Mouse (Mus musculus): ENCODE data around the gene Oxsm.

Oxsm gene

DNA sequence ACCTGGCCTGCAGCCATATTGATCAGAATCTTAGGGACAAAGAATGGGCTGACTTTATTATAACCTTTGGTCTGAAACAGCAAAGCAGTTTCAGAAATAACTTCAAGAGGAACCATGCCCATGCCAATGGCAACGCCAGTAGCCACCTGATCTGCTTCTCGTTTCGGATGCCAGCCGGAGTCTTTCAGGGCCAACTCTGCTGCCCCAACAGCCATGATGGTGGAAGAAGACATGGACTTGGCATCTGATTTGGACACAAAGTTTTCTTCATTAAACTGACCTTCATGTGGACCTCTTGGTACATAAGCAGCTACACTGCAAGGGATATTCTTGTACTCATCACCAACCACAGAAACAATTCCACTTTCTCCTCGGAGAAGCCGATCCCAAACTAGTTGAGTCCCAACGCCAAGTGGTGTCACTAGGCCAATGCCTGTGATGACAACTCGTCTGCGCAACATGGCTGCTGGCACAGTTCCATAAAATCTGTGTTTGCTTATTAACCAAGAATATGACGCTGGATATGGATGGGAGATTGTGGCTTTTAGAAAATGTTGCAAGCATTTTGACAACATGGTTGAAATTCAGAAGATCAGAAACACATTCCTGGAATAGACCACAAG, 7.3 kb downstream of the Oxsm start:
- no peak for DNase-seq (ENCODE audit: low spot score)

DNA sequence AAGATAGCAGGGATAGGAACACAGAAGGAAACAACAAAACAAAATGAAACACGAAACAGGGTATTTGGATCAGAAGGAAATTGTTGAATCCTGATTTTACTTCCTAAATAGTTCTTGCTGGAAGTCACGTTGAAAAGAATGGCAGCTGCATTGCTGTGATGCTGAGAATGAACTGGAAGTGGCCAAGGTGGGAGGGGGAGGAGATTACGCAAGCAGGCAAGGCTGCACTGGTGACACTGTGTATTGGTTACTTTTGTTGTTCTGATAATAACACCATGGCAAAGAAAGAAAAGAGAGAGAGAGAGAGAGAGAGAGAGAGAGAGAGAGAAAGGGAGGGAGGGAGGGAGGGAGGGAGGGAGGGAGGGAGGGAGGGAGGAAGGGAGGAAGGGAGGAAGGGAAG, 13.1 kb downstream of the Oxsm start:
- no peak for DNase-seq (ENCODE audit: low spot score)

DNA sequence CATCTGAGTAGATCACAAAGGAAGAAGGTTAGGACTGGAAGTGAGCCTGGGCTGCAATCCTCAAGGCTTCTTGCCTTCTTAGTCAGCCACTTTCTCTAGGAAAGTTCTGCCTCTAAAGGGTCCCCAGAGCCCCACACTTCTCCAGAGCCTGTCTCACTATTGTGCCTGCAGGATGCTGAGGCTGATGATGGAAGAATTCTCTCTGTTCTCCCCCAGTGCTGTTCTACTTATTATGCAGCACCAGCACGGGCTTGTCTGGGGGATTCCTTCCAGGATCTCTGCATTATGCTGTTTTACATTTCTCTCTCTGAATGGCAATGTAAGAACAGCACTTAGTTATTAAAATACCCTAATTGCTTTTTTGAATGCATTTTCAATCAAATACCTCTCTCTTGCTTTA, 16.1 kb downstream of the Oxsm start:
- DNase-seq (ENCODE audit: low spot score): no peak

DNA sequence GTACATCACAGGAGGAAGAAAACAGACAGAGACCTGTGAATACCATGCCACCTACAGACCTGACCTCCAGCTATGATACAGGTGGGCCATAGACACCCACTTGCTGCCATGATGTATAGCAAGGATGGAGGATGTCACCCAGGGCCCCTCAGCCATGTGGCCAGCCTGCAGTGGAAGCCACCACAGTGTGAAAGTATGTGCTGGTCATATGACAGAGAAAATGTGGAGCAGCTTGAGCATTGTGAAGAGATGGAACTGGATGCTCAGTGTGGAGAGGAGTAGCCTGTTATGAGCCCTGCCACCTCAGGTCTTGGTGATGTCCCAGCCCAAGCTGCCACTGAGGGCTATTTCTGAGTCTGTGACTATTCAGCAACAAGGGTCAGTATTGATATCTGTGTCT, 19.0 kb downstream of the Oxsm start:
- DNase-seq (ENCODE audit: low spot score): no peak

DNA sequence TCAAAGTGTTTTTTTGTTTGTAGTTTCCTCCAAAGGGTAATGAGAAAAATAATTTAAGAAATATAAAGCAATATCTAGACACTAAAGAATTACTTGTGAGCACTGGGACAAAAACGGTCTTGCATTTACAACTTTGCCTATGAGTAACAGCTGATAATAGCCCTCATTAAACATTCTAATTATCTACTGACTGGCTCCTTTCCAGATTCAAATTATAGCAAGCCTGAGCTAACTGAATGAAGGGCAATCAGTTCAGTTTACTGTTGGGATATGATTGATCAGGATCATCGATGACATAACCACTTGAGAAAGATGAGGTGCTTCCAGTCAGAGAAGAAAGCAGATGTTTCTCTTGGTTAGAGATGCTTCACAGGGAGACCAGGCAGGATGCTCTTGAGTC, 20.2 kb downstream of the Oxsm start:
- no peak for DNase-seq (ENCODE audit: low spot score)

DNA sequence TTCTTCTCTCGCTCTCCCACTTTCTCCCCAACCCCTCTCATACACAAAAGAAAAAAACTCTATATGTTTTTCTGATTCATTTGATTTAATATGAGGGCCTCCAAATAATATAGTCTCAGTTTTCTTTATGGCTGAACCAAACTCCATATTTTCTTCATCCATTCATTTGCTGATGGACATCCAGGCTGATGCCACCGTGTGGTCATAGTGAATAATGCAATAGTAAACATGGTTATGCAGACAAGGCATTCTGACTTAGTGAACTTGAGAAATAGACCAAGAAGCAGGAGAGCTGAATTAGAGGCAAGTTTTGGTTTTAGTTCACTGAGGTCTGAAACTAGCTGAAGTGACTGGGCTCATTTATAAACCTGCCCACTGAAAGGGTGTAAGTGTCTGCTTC, 30.6 kb downstream of the Oxsm start:
- peak; percentile 68 for DNase-seq (ENCODE audit: low spot score)

DNA sequence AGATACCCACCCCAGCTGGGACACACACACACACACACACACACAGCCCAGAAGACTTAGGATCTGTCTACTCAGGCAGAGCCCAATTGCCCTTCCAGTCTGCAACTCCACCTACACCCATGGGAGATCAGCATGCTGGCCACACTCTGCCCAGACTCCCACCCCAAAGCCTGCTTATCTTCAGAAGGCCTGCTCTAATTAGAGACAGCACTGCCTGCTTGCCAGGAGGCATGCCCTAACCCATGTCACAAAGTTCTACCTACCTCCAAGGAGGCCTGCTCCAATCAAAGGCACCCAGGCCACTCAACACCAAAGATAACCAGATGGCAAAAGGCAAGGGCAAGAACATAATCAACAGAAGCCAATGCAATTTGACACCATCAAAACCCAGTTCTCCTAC, 41.9 kb downstream of the Oxsm start:
- DNase-seq (ENCODE audit: low spot score): no peak

DNA sequence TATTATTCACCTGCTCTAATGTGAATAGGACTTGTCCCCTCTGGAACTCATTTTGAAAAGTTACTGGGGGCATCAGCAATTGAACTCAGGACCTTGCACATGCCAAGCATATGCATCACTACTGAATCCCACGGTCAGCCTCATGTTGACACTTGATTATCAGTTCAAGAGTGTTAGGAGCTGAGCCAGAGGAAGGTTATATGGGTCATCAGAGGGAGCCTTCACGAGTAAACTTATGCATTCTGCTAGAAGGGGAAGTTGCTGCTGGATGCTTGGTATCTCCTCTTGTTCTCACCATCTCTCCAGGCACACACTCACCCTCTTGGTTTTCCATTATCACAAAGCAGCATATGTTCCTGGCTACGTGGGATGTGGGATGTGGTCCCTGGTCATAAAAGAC, 47.9 kb downstream of the Oxsm start:
- DNase-seq (ENCODE audit: low spot score): no peak

DNA sequence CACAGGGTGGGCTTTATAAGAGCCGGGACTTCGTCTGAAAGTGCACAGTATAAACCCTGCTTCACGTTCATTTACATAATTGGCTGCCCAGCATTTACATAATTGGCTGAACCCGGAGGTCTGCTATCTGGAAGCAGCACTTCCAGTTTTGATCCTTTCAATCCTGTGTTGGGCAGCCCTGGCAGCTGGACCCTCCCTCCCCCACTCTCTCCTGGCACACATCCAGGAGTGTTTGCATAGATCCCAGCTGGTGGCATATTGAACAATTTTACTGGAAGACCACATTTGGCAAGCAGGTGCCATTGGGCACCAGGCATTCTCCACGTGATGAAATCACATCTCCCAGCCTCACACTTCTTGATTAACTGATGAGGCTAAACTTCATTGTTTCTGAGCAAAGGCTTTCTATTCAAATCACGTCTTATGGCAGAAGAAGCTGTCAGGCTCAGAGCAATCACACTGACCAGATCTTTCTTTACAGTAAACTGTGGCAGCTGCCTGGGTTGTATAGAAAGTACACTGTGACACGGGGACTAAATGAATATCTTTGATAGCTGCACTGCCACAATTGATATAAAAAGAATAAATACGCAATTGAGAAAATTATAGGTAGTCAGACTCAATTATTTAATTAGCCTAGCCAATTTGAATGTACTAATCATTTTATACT, 48.5 kb downstream of the Oxsm start:
- DNase-seq (ENCODE audit: low spot score): peak; percentile 88

DNA sequence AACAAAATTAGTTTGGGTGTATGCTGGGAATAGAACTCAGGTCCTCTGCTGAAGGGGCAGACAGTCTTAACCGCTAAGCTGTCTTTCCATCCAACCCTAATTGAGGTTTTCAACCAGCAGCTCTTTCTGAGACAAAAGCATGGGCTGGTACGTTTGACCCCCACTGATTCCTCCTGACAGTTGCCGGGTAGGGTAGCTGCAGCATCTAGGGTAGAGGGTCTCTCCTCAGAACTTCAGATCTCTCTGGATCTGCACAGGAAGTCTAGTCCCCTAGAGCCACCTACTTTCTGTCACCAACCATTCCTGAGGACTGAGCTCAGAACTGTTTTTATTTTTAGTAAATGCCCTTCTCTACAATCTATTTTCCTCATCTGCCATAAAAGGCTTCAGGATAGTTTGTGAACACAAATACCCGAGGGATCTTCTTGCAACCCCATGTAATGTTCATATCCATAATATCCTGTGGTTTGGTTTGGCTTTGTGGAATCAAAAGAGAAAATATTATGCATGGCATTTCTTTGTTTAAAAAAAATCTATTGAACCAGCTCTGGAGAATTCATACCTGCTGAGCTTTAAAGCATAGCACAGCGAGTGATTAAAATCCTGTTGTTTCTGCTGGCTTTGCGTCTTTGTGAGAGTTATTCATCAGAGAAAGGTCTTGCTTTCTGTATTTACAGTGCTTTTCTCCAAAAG, 49.2 kb downstream of the Oxsm start:
- peak; percentile 44 for DNase-seq (ENCODE audit: low spot score)

DNA sequence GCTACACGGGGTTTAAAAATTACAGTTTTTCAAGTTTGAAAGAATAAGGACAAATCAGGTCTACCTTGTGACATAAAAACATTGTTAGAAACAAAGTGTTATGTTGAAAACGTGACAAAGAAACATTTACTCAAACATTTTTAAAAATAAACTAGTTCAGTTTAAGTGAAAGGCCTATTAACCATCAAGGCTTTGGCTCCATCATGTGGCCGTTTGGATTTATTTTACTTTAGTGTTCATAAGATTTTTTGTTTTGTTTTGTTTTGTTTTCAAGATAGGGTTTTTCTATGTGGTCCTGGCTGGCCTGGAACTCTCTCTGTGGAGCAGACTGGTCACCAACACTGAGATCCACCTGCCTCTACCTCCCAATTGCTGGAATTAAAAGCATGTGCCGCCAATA, 53.1 kb downstream of the Oxsm start:
- DNase-seq (ENCODE audit: low spot score): peak; percentile 61

DNA sequence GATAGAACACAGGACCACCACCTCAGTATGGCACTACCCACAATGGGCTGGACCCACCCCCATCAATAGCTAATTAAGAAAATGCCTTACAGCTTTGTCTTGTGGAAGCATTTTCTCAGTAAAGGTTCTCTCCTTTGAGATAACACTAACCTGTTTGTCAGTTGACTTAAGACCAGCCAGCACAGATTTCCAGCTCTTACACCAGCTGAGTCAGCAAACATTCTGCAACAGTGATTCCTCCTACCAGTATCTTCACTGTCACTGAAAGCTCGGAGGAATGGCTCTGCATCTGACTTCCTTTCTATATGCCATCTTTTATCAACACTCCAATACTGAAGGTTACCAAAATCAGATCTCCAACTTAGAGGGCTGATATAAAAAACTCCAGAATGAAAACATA, 54.1 kb downstream of the Oxsm start:
- DNase-seq (ENCODE audit: low spot score): no peak

DNA sequence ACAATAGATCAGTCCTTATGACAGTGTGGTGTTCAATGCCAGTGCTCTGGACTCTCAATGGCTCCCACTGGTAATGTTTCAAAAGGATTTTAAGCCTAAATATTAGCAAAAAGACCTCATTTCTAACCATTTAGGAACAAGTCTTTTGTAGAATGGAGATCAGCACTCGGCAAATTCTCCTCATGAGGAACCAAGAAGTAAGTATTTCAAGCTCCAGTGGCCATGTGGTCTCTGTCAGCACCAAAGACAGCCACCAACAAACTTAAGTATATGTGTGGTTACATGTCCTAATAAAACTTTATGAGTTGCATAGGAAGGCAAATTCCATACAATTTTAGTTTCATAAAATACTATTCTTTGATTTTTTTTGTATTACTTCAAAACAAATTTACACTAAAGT, 55.5 kb downstream of the Oxsm start:
- DNase-seq (ENCODE audit: low spot score): no peak

DNA sequence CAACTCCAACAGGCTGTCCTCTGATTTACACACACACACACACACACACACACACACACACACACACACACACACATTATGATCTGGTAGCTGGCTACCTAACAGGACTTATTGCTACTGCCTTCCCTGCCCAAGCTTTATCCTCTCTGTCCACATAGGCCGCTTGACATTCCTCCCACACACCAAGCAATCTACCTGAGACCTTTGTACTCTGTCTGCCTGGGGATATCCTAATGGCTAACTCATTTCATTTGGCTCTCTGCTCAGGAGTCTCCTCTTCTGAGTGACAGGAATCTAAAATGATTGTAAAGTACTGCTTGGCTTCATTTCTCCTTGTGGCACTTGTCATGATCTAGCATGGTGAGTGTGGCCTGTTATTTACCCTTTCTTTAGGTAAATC, 60.5 kb downstream of the Oxsm start:
- DNase-seq (ENCODE audit: low spot score): no peak
